Mouse (Mus musculus): ENCODE results near the gene Rbp1.

DNA sequence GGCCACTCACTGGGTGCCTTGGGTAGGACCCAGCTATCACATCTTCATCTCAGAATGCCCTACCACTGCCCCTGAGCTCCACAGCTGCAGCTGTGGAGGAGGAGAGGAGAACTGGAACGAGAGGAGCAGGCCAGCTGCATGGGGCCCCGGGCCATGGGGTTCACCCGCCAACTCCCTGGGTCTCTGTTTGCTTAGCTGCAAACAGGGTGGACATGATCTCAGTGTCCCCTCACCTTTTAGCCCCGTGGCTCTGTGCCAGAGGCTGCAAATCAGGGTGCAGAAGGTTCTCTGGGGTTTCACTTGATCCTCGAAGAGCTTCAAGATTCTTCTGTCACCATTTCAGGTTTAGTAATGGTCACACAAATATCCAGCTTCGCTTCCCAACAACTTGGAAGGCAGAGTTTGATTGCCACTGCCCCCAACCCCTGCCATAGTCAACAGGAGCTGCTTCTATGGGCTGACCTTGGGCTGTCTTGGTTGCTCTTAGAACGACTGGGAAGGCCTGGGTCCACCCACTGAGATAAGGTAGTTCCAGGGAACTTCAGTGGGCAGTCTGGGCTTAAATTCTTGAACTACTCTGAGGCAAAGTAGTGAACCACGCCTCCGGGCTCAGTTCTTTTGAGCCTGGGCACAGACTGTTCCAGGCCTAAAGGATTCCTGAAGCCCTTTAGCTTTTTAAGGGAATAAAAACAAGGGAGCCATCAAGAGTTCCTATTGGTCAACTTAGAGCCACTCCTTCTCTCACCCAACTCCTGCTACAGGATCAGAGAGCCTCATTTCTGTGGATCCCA, 22.8 kb downstream of the Rbp1 start:
- TF ChIP-seq POLR2A (IDR thresholded peaks at IDR 0.05; ENCODE audit: control insufficient read depth, extremely low read depth, insufficient read depth, low read length, poor library complexity) (no peak), CTCF (IDR thresholded peaks at IDR 0.05; ENCODE audit: borderline replicate concordance, control insufficient read depth, extremely low read depth, insufficient read depth, low read length, poor library complexity) (no peak)

Data from thymus, adult 2 months (tissue).